Mouse (Mus musculus): ENCODE data around the gene Asic2.

GRCm38 (mm10) chr11:81370426-81370810 lies 597.8 kb downstream of the Asic2 start:
- TF ChIP-seq CTCF (conservative IDR thresholded peaks at IDR 0.05; ENCODE audit: low read length) (no peak), NANOG (IDR thresholded peaks at IDR 0.05; ENCODE audit: borderline replicate concordance, low read length) (no peak)

Data from E14TG2a.4 (cell line).